Mouse (Mus musculus): ENCODE measurements around the gene Usp31. TPM values are rescaled to one million over a fixed set of nuclear protein-coding genes. Genes with fewer than 3 reads are reported as not detected.

The Usp31 gene
- polyA plus RNA-seq (2014; fragmentation: Nextera tagmentation; extraction: Ambion mirVana): 2.5 and 3.1 TPM in 2 replicates

- Histone ChIP-seq H3K27ac (replicated peaks; ENCODE audit: low read depth, low read length) (no peak within 1 kb of the TSS; the same call in 1 of the 2 replicates), H3K27me3 (ENCODE audit: control insufficient read depth, insufficient read depth, low read length) (no peaks in the 10 kb centered on the region), H3K4me1 (ENCODE audit: control insufficient read depth, insufficient read depth, low read length) (0 out of 2 replicates have a peak, but pooled peaks cover 8% of the 10 kb centered on the region), H3K36me3 (ENCODE audit: control insufficient read depth, insufficient read depth, low read length) (no peaks in the 10 kb centered on the region), H3K4me2 (ENCODE audit: low read depth, severe bottlenecking) (peak within 1 kb of the TSS; percentile 100), H3K4me3 (ENCODE audit: low read depth, low read length) (peak within 1 kb of the TSS; percentile 70), H3K9me3 (ENCODE audit: control insufficient read depth, low read length) (no peaks in the 10 kb centered on the region), H3K9ac (ENCODE audit: low read length) (peak within 1 kb of the TSS; percentile 80)
- WGBS: under 1% methylated on average over 56 of the region's 82 CpGs
- DNase-seq (ENCODE audit: low spot score) (peak; percentile 93), ATAC-seq (ENCODE audit: insufficient number of reproducible peaks, low FRiP score, low TSS enrichment, low read depth) (peak; percentile 99)
Measured at GRCm38 (mm10) chr7:121707073-121707667, at the start of gene Usp31. Gene Usp31 (minus strand): TSS chr7:121707253.

DNA sequence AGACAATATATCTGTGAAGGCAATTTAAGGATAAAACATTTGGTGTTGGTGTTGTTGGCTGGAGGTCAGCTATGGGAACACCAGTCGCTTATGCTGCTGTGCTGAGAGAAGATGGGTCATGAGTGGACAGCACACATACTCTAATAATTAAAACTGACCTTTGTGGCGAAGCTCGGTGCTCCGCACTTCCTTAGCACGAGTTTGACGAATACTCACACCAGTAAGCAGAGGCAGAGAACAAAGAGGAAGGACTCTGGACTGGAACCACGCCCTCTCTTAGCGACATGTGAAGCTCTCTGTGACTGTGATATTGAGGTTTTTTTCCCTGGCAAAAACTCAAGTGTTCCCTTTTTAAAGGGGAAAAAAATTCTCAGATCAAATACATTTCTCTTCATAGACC lies 47.7 kb upstream of the Usp31 start:
- WGBS: 66% methylated on average over 8 of the region's 8 CpGs
- Histone ChIP-seq H3K4me1 (ENCODE audit: control insufficient read depth, insufficient read depth, low read length) (no peaks in the 10 kb centered on the region), H3K4me2 (ENCODE audit: low read depth, severe bottlenecking) (no peak overlapping the region), H3K36me3 (ENCODE audit: control insufficient read depth, insufficient read depth, low read length) (no peaks in the 10 kb centered on the region), H3K9me3 (ENCODE audit: control insufficient read depth, low read length) (no peaks in the 10 kb centered on the region), H3K9ac (ENCODE audit: low read length) (no peak overlapping the region), H3K4me3 (ENCODE audit: low read depth, low read length) (no peak overlapping the region), H3K27me3 (ENCODE audit: control insufficient read depth, insufficient read depth, low read length) (no peaks in the 10 kb centered on the region), H3K27ac (replicated peaks; ENCODE audit: low read depth, low read length) (no peak overlapping the region)
- ATAC-seq (ENCODE audit: insufficient number of reproducible peaks, low FRiP score, low TSS enrichment, low read depth) (no peak), DNase-seq (ENCODE audit: low spot score) (no peak)

- Histone ChIP-seq H3K27ac (replicated peaks; ENCODE audit: low read depth, low read length) (no peak overlapping the region), H3K9me3 (ENCODE audit: control insufficient read depth, low read length) (no peaks in the 10 kb centered on the region), H3K4me2 (ENCODE audit: low read depth, severe bottlenecking) (no peak overlapping the region), H3K4me3 (ENCODE audit: low read depth, low read length) (no peak overlapping the region), H3K9ac (ENCODE audit: low read length) (no peak overlapping the region), H3K4me1 (ENCODE audit: control insufficient read depth, insufficient read depth, low read length) (no peaks in the 10 kb centered on the region), H3K36me3 (ENCODE audit: control insufficient read depth, insufficient read depth, low read length) (no peaks in the 10 kb centered on the region), H3K27me3 (ENCODE audit: control insufficient read depth, insufficient read depth, low read length) (no peaks in the 10 kb centered on the region)
- DNase-seq (ENCODE audit: low spot score) (no peak), ATAC-seq (ENCODE audit: insufficient number of reproducible peaks, low FRiP score, low TSS enrichment, low read depth) (no peak)
- 87% methylated on average over 5 of the region's 5 CpGs for WGBS
Measured at GRCm38 (mm10) chr7:121750244-121750643, 43.2 kb upstream of the Usp31 start.

GRCm38 (mm10) chr7:121737511-121738415 lies 30.7 kb upstream of the Usp31 start:
- H3K27me3 ChIP-seq (ENCODE audit: control insufficient read depth, insufficient read depth, low read length): peaks cover 19% of the 10 kb centered on the region
- H3K36me3 ChIP-seq (ENCODE audit: control insufficient read depth, insufficient read depth, low read length): no peaks in the 10 kb centered on the region
- no peak overlapping the region for H3K4me2 ChIP-seq (ENCODE audit: low read depth, severe bottlenecking)
- no peak overlapping the region for H3K27ac ChIP-seq (replicated peaks; ENCODE audit: low read depth, low read length)
- no peak overlapping the region for H3K9ac ChIP-seq (ENCODE audit: low read length)
- WGBS: 60% methylated on average over 29 of the region's 29 CpGs
- 0 out of 2 replicates have a peak, but pooled peaks cover 3% of the 10 kb centered on the region for H3K4me1 ChIP-seq (ENCODE audit: control insufficient read depth, insufficient read depth, low read length)
- DNase-seq (ENCODE audit: low spot score) (no peak), ATAC-seq (ENCODE audit: insufficient number of reproducible peaks, low FRiP score, low TSS enrichment, low read depth) (no peak)
- no peaks in the 10 kb centered on the region for H3K9me3 ChIP-seq (ENCODE audit: control insufficient read depth, low read length)
- no peak overlapping the region for H3K4me3 ChIP-seq (ENCODE audit: low read depth, low read length)

DNA sequence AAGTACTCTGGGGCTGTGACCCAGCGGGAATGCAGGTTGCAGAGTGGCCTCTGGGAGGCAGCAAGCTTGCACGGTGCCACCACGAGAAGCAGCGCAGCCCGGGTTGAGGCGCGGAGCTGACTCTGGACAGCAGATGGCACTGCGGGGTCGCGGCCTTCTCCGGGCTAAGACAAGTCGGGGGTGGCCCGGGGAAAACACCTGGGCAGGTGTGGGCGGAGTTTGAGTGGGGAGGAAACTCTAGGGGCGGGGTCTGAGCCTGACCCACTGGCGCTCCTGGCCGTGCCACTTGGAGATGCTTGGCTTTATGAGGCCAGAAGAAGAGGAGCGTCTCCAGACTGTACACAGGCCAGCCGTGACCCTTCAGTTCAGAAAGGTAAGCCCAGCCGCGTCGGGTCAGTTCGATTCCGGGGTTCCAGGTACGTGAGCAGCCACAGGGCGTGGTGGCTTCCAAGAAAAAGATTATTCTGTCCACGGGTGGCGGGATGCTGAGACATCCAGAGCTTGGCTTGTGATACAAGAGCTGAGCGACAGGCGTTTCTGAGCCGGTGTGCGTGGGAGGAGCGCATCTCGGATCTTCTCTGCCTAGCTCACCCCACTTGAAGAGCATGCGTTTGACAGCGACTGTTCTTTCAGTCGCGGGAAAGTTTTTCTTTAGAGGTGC lies 27.2 kb upstream of the Usp31 start, which contains the start of gene Scnn1g:
Gene Scnn1g (plus strand): TSS at position 309 of the 661 bp plus-strand sequence.
- peaks cover 19% of the 10 kb centered on the region for H3K27me3 ChIP-seq (ENCODE audit: control insufficient read depth, insufficient read depth, low read length)
- DNase-seq (ENCODE audit: low spot score) (peak; percentile 88), ATAC-seq (ENCODE audit: insufficient number of reproducible peaks, low FRiP score, low TSS enrichment, low read depth) (peak; percentile 79)
- no peak within 1 kb of the TSS for H3K27ac ChIP-seq (replicated peaks; ENCODE audit: low read depth, low read length)
- no peaks in the 10 kb centered on the region for H3K36me3 ChIP-seq (ENCODE audit: control insufficient read depth, insufficient read depth, low read length)
- no peak within 1 kb of the TSS for H3K9ac ChIP-seq (ENCODE audit: low read length)
- peak within 1 kb of the TSS; percentile 2; the same call in 1 of the 2 replicates for H3K4me3 ChIP-seq (ENCODE audit: low read depth, low read length)
- under 1% methylated on average over 38 of the region's 38 CpGs for WGBS
- peak within 1 kb of the TSS; percentile 28 for H3K4me2 ChIP-seq (ENCODE audit: low read depth, severe bottlenecking)
- H3K4me1 ChIP-seq (ENCODE audit: control insufficient read depth, insufficient read depth, low read length): 0 out of 2 replicates have a peak, but pooled peaks cover 3% of the 10 kb centered on the region
- no peaks in the 10 kb centered on the region for H3K9me3 ChIP-seq (ENCODE audit: control insufficient read depth, low read length)

GRCm38 (mm10) chr7:121730225-121730624 lies 23.2 kb upstream of the Usp31 start:
- Histone ChIP-seq H3K4me1 (ENCODE audit: control insufficient read depth, insufficient read depth, low read length) (0 out of 2 replicates have a peak, but pooled peaks cover 3% of the 10 kb centered on the region), H3K27ac (replicated peaks; ENCODE audit: low read depth, low read length) (no peak overlapping the region), H3K9ac (ENCODE audit: low read length) (no peak overlapping the region), H3K9me3 (ENCODE audit: control insufficient read depth, low read length) (no peaks in the 10 kb centered on the region), H3K27me3 (ENCODE audit: control insufficient read depth, insufficient read depth, low read length) (peaks cover 13% of the 10 kb centered on the region), H3K4me2 (ENCODE audit: low read depth, severe bottlenecking) (no peak overlapping the region), H3K4me3 (ENCODE audit: low read depth, low read length) (no peak overlapping the region), H3K36me3 (ENCODE audit: control insufficient read depth, insufficient read depth, low read length) (no peaks in the 10 kb centered on the region)
- ATAC-seq (ENCODE audit: insufficient number of reproducible peaks, low FRiP score, low TSS enrichment, low read depth) (no peak), DNase-seq (ENCODE audit: low spot score) (peak; percentile 85)
- WGBS: 16% methylated on average over 5 of the region's 5 CpGs

DNA sequence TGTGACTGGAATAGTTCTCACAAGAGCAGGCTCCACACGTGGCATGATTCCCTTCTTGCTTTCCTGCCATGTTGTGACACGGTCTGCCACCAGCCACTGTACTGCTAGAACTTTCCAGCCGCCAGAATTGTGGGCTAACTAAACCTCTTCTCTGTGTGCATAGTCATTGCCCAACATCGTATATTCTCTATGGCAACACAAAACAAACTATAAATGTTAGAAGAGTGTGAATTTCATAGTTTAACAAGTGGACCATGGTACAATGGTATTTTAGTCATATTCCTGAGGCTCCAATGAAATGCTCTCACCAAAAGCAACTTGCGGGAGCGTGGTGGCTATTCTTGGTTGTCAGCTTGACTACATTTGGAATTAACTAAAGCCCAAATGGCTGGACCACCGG lies 10.0 kb upstream of the Usp31 start:
- H3K27me3 ChIP-seq (ENCODE audit: control insufficient read depth, insufficient read depth, low read length): no peaks in the 10 kb centered on the region
- no peak overlapping the region for H3K4me3 ChIP-seq (ENCODE audit: low read depth, low read length)
- 76% methylated on average over 7 of the region's 7 CpGs for WGBS
- H3K4me2 ChIP-seq (ENCODE audit: low read depth, severe bottlenecking): no peak overlapping the region
- H3K36me3 ChIP-seq (ENCODE audit: control insufficient read depth, insufficient read depth, low read length): no peaks in the 10 kb centered on the region
- no peak for ATAC-seq (ENCODE audit: insufficient number of reproducible peaks, low FRiP score, low TSS enrichment, low read depth)
- H3K9ac ChIP-seq (ENCODE audit: low read length): no peak overlapping the region
- H3K9me3 ChIP-seq (ENCODE audit: control insufficient read depth, low read length): no peaks in the 10 kb centered on the region
- no peaks in the 10 kb centered on the region for H3K4me1 ChIP-seq (ENCODE audit: control insufficient read depth, insufficient read depth, low read length)
- H3K27ac ChIP-seq (replicated peaks; ENCODE audit: low read depth, low read length): no peak overlapping the region
- DNase-seq (ENCODE audit: low spot score): no peak

DNA sequence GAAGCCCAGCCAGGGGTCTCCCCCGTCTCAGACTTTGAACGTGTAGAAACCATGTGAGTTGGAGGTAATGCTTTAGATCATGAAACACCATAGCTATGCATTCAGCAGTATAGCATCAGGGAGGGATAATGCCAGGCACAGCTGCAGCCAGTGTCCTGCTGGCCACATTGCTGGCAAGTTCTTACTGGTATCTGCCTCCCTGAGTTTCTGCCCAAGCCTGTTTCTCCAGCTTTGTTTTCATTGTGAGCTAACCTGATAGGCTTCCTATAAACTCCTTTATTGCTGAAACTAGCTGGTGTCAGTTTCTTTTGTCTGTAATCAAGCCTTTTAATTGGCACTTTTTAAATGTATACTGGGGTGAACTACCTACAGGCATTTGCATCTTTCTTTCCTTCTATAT lies 4.1 kb upstream of the Usp31 start:
- Histone ChIP-seq H3K36me3 (ENCODE audit: control insufficient read depth, insufficient read depth, low read length) (no peaks in the 10 kb centered on the region), H3K9me3 (ENCODE audit: control insufficient read depth, low read length) (no peaks in the 10 kb centered on the region), H3K4me3 (ENCODE audit: low read depth, low read length) (no peak overlapping the region), H3K4me1 (ENCODE audit: control insufficient read depth, insufficient read depth, low read length) (no peaks in the 10 kb centered on the region), H3K27me3 (ENCODE audit: control insufficient read depth, insufficient read depth, low read length) (no peaks in the 10 kb centered on the region), H3K9ac (ENCODE audit: low read length) (no peak overlapping the region), H3K27ac (replicated peaks; ENCODE audit: low read depth, low read length) (no peak overlapping the region), H3K4me2 (ENCODE audit: low read depth, severe bottlenecking) (no peak overlapping the region)
- ATAC-seq (ENCODE audit: insufficient number of reproducible peaks, low FRiP score, low TSS enrichment, low read depth): no peak
- 52% methylated on average over 2 of the region's 2 CpGs for WGBS
- no peak for DNase-seq (ENCODE audit: low spot score)

Data from limb, embryonic 11.5 days (tissue).